Mouse (Mus musculus) heart, embryonic 12.5 days (tissue): ENCODE data around the gene Ankrd23. TPM values are rescaled to one million over a fixed set of nuclear protein-coding genes. Genes with fewer than 3 reads are reported as not detected.

ENCODE experiments used
- ATAC-seq: fragments of 200-750 bp; cut with Nextera tagmentation; 2 replicates; pipeline ENCODE4 v1.8.0; 2017; ENCODE audit warnings: moderate TSS enrichment, moderate library complexity; ENCODE audit not compliant: insufficient number of reproducible peaks, low FRiP score
- H3K27ac ChIP-seq: fragments of 300-500 bp; sonication (generic); 2 replicates; pipeline ENCODE4 v1.5.1; 2016; ENCODE audit warnings: mild to moderate bottlenecking, moderate library complexity; ENCODE audit not compliant: poor library complexity, severe bottlenecking
- H3K27me3 ChIP-seq: fragments of 300-500 bp; sonication (generic); replicated peaks from 2 replicates; pipeline ENCODE4 v1.6.1; 2016; ENCODE audit warnings: mild to moderate bottlenecking, moderate library complexity
- H3K36me3 ChIP-seq: fragments of 300-500 bp; sonication (generic); 2 replicates; pipeline ENCODE4 v1.6.1; 2016; ENCODE audit warnings: mild to moderate bottlenecking, moderate library complexity
- H3K4me1 ChIP-seq: fragments of 300-500 bp; sonication (generic); replicated peaks from 2 replicates; pipeline ENCODE4 v1.6.1; 2016; ENCODE audit warnings: mild to moderate bottlenecking
- H3K4me2 ChIP-seq: fragments of 300-500 bp; sonication (generic); 2 replicates; pipeline ENCODE4 v1.6.1; 2016; ENCODE audit warnings: mild to moderate bottlenecking, moderate library complexity
- H3K4me3 ChIP-seq: fragments of 300-500 bp; sonication (generic); 2 replicates; pipeline ENCODE4 v1.5.1; 2016; ENCODE audit warnings: mild to moderate bottlenecking
- H3K9ac ChIP-seq: fragments of 300-500 bp; sonication (generic); 2 replicates; pipeline ENCODE4 v1.6.1; 2016; ENCODE audit warnings: mild to moderate bottlenecking, moderate library complexity
- H3K9me3 ChIP-seq: fragments of 300-500 bp; sonication (generic); replicated peaks from 2 replicates; pipeline ENCODE4 v1.6.1; 2016; ENCODE audit warnings: mild to moderate bottlenecking, moderate library complexity
- WGBS: fragments of 180-500 bp; shearing (Covaris S2); methylation state at CpG from one replicate; pipeline ENCODE4 v1.1.7; 2016; 5-methylcytosine and 5-hydroxymethylcytosine counted together
- polyA plus RNA-seq: library from polyadenylated mRNA; unstranded; fragments of >200 nt; fragmentation: Nextera tagmentation; extraction: Ambion mirVana; gene quantifications from 2 replicates; pipeline ENCODE4 v1.2.1, GENCODE M21; 2016

Ankrd23 gene
- polyA plus RNA-seq, 1 experiment from 2014 or later: 16.8 TPM

DNA sequence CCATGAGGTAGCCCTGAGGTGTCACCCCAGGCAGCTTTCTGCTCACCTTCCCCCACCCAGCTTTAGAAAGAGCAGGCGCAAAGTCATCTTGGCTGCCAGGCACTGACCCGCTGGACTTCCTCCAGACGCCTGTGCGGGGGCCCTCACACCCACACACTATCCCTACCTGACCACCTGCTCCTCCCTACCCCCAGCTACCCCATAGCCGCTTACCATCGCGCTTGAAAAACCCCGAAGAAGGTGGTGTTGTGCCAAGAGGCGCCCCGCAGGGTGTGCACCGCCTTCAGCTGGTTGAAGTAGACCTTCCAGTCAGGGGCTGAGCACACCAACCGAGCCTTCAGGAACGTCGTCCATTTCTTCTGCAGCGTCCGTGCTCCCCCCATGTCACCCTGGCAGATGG lies 15.8 kb upstream of the Ankrd23 start:
- Histone ChIP-seq H3K9ac (no peak overlapping the region), H3K4me1 (peaks cover 47% of the 10 kb centered on the region), H3K27me3 (no peaks in the 10 kb centered on the region), H3K27ac (no peak overlapping the region), H3K4me2 (no peak overlapping the region), H3K4me3 (no peak overlapping the region), H3K9me3 (no peaks in the 10 kb centered on the region), H3K36me3 (peaks cover 68% of the 10 kb centered on the region)
- WGBS: 85% methylated on average over 16 of the region's 16 CpGs
- no peak for ATAC-seq

DNA sequence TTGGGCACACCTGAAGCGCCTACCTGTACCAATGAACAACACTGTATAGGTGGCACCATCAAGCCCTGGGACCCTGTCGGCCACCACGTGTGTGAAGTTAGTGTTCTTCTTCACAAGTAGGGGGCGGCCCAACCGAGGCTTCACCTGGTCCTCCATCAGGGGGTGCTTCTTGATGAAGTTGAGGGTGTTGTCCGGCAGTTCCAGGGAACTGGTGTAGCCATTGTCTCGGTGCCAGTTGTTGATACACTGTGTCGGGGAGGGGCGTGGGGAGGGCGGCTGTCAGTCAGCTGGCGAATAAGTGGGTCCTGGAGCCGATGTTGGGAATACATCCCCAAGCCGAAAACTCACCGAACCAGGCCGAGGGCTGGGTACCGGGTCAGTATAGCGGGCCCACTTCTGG lies 15.2 kb upstream of the Ankrd23 start:
- Histone ChIP-seq H3K27me3 (no peaks in the 10 kb centered on the region), H3K4me3 (no peak overlapping the region), H3K4me2 (no peak overlapping the region), H3K9me3 (no peaks in the 10 kb centered on the region), H3K36me3 (peaks cover 68% of the 10 kb centered on the region), H3K4me1 (peaks cover 49% of the 10 kb centered on the region), H3K9ac (no peak overlapping the region), H3K27ac (no peak overlapping the region)
- no peak for ATAC-seq
- 86% methylated on average over 17 of the region's 17 CpGs for WGBS

DNA sequence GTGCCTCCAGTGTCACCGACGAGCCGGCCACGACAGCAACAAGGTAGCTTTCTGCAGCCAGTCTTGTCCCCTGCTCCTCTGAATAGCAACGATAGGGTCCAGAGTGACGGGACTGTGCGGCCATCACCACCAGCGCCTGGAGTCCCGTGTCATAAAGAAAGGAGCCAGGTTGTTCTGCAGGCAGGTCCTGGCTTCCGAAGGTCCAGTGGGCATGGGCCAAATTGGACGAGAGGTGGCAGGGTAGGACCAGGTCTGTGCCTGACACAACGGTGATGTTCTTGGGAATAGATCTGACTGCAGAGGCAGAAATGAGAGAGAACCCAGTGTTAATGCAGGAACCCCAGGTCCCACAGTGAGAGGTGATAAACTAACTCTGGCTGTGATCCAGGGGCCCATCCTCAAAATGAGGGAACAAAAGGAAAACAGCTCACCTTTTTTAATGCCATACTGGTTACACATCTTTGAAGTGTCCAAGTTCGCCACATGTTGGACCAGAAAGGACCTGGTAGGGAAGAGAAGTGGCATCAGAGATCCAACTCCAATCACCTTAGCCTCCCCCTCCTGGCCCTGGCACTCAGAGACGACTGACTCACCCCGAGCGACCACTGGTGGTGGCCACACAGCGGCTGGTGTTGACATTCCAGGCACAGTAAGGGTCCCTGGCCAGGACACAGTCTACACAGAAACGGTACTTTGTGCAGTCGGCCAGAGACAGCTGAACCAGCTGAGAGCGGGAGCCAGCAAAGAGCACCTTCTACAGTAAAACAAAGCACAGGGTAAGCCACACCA lies 13.6 kb upstream of the Ankrd23 start:
- peaks cover 54% of the 10 kb centered on the region for H3K4me1 ChIP-seq
- WGBS: 78% methylated on average over 20 of the region's 20 CpGs

GRCm38 (mm10) chr1:36549491-36549890 lies 12.8 kb upstream of the Ankrd23 start:
- 85% methylated on average over 18 of the region's 18 CpGs for WGBS
- H3K27me3 ChIP-seq: no peaks in the 10 kb centered on the region
- H3K4me1 ChIP-seq: peaks cover 46% of the 10 kb centered on the region
- no peak overlapping the region for H3K27ac ChIP-seq
- ATAC-seq: no peak
- no peak overlapping the region for H3K9ac ChIP-seq
- no peak overlapping the region for H3K4me2 ChIP-seq
- peaks cover 60% of the 10 kb centered on the region for H3K36me3 ChIP-seq
- H3K9me3 ChIP-seq: no peaks in the 10 kb centered on the region
- H3K4me3 ChIP-seq: no peak overlapping the region

More for the DNA sequence above, 13.6 kb upstream of the Ankrd23 start:
- no peak overlapping the region for H3K27ac ChIP-seq
- no peaks in the 10 kb centered on the region for H3K27me3 ChIP-seq
- no peak overlapping the region for H3K4me2 ChIP-seq
- peaks cover 67% of the 10 kb centered on the region for H3K36me3 ChIP-seq
- H3K9ac ChIP-seq: no peak overlapping the region
- no peaks in the 10 kb centered on the region for H3K9me3 ChIP-seq
- H3K4me3 ChIP-seq: no peak overlapping the region
- no peak for ATAC-seq

DNA sequence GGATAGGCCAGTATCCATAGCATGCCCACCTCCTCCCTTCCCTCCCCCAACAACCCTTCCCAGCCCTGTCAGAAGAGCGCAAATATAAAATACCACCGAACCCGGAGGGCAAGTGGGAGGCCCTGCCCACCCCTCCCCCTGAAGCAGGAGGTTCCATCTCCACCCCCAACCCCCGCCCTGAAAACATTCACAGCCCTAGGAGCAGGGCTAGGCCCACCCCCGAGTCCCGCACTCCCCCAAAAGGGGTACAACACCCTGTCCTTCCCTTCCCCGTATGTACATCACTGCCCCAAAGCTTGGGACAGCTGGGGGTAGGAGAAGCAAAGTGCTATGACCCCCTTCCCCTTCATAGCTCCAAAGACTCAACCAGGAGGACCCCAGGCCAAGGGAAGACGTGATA lies 12.1 kb upstream of the Ankrd23 start:
- Histone ChIP-seq H3K4me2 (no peak overlapping the region), H3K27ac (no peak overlapping the region), H3K9me3 (no peaks in the 10 kb centered on the region), H3K27me3 (no peaks in the 10 kb centered on the region), H3K9ac (no peak overlapping the region), H3K4me3 (no peak overlapping the region), H3K36me3 (peaks cover 52% of the 10 kb centered on the region), H3K4me1 (peaks cover 40% of the 10 kb centered on the region)
- WGBS: 64% methylated on average over 8 of the region's 8 CpGs
- no peak for ATAC-seq

DNA sequence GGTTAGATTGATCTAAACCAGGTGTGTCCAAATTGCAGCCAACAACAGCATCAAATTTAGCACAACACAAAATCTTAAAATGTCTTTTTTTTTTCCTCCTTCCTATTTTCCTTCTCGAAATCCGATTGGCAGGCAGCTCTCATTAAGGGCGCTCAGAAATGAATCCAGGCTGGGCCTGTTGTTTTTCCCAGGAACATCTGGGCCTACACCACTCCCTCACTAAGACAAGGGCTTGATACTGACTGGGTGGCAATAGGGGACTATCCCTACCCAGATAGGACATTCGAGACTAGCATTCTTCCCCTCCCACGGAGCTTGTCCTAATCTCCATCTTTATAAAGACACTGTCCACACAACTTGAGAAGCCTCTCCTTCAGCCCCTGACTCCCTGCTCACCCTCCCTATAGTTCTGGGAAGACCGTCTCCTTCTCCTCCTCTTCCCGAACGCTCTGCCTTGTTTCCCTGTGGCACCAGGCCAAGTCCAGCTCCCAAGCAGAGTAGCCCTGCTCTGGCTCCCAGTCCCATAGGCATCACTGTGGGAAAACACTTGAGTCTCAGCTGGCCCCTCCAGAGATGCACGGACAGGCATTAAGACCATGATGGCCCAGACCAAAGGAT lies 11.4 kb upstream of the Ankrd23 start:
- peak overlapping the region; percentile 25; the same call in 1 of the 2 replicates for H3K27ac ChIP-seq
- no peaks in the 10 kb centered on the region for H3K9me3 ChIP-seq
- peaks cover 46% of the 10 kb centered on the region for H3K36me3 ChIP-seq
- H3K9ac ChIP-seq: peak overlapping the region; percentile 25
- H3K4me1 ChIP-seq: peaks cover 40% of the 10 kb centered on the region
- H3K4me2 ChIP-seq: no peak overlapping the region
- H3K4me3 ChIP-seq: no peak overlapping the region
- H3K27me3 ChIP-seq: no peaks in the 10 kb centered on the region
- 41% methylated on average over 9 of the region's 9 CpGs for WGBS
- no peak for ATAC-seq

DNA sequence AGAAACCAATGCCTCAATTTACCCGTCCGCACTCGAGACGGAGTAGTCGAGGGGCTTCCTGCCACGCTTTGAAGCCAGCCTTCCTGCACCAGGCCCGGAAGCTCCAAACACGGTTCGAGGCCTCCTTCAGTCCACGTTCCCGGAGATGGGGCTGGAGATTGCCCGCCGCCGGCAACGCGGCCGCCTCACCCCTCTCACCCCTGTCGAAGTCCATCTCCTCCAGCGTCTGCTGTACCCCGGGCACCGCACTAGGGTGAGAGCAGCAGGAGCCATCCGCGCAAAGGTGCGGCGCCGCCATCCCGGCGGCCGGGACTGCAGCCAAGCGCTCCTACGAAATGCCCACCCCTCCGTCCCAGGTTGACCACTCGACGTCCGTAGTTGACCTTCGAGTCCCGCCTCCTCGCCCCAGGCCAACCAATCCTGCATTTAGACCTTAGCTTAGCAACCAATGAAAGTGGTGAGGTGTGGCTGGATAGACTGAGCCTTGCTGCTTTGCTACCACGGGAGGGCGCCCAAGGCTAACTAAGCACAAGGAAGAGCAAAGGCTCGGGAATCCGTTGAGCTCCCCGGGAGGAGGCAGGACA lies 10.3 kb upstream of the Ankrd23 start, which contains the start of gene Ankrd39:
Gene Ankrd39 (minus strand): TSS at position 558 of the 584 bp plus-strand sequence.
- Histone ChIP-seq H3K36me3 (peaks cover 42% of the 10 kb centered on the region), H3K4me1 (peaks cover 45% of the 10 kb centered on the region)
- peak; percentile 97 for ATAC-seq

GRCm38 (mm10) chr1:36545845-36546600 lies 9.3 kb upstream of the Ankrd23 start:
- peak overlapping the region; percentile 79 for H3K4me2 ChIP-seq
- no peaks in the 10 kb centered on the region for H3K27me3 ChIP-seq
- peaks cover 49% of the 10 kb centered on the region for H3K4me1 ChIP-seq
- H3K9me3 ChIP-seq: 0 out of 2 replicates have a peak, but pooled peaks cover 3% of the 10 kb centered on the region
- no peak overlapping the region for H3K27ac ChIP-seq
- H3K9ac ChIP-seq: peak overlapping the region; percentile 78; the same call in 1 of the 2 replicates
- WGBS: 60% methylated on average over 19 of the region's 19 CpGs
- ATAC-seq: no peak
- peaks cover 41% of the 10 kb centered on the region for H3K36me3 ChIP-seq
- H3K4me3 ChIP-seq: peak overlapping the region; percentile 73

More for the DNA sequence above, 10.3 kb upstream of the Ankrd23 start, which contains the start of gene Ankrd39:
- WGBS: under 1% methylated on average over 43 of the region's 43 CpGs
- no peaks in the 10 kb centered on the region for H3K9me3 ChIP-seq
- peak within 1 kb of the TSS; percentile 78 for H3K9ac ChIP-seq
- H3K4me2 ChIP-seq: peak within 1 kb of the TSS; percentile 79
- H3K27ac ChIP-seq: peak within 1 kb of the TSS; percentile 50; the same call in 1 of the 2 replicates
- H3K27me3 ChIP-seq: no peaks in the 10 kb centered on the region
- H3K4me3 ChIP-seq: peak within 1 kb of the TSS; percentile 73

DNA sequence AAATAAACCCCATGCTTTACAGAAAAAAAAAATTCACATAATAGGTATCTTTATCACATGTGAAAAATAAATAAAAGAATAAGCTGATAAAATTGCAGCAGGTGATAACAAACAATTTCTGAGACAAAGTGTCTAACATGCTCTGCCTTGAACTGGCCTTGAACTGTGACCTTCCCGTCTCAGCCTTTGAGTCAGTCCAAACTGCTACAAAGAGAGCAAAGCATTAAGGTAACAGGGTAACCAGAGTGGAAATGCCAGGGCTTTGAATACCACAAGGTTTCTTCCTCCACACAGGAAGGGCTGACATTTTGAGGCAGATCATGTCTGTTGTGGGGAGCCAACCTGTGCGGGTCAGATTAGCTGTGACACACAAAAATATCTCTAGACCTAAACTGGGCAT lies 8.7 kb upstream of the Ankrd23 start:
- peaks cover 41% of the 10 kb centered on the region for H3K36me3 ChIP-seq

DNA sequence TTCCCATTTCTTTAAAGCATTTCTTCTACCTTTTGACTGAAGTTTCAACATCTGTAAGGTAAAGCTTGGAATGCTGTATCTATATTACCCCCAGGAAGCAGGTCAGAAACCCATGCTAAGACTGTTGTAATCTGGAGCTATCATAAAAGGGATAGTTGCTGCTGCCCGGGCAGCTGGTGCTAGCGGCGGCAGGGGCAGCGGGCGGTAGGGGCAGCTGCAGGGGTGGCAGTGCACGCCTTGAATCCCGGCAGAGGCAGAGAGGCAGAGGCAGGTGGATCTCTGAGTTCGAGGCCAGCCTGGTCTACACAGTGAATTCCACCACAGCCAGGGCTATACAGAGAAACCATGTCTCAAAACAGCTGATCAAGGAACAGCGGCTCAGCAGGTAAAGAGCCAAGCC lies 6.2 kb upstream of the Ankrd23 start:
- peaks cover 38% of the 10 kb centered on the region for H3K36me3 ChIP-seq
- 0 out of 2 replicates have a peak, but pooled peaks cover 3% of the 10 kb centered on the region for H3K9me3 ChIP-seq
- 92% methylated on average over 9 of the region's 9 CpGs for WGBS
- H3K4me1 ChIP-seq: peaks cover 44% of the 10 kb centered on the region
- H3K27me3 ChIP-seq: no peaks in the 10 kb centered on the region
- ATAC-seq: no peak
- H3K9ac ChIP-seq: no peak overlapping the region
- H3K27ac ChIP-seq: no peak overlapping the region
- H3K4me3 ChIP-seq: no peak overlapping the region
- no peak overlapping the region for H3K4me2 ChIP-seq

More for the DNA sequence above, 8.7 kb upstream of the Ankrd23 start:
- Histone ChIP-seq H3K4me2 (peak overlapping the region; percentile 79; the same call in 1 of the 2 replicates), H3K9ac (no peak overlapping the region), H3K4me1 (peaks cover 49% of the 10 kb centered on the region), H3K27ac (no peak overlapping the region), H3K9me3 (0 out of 2 replicates have a peak, but pooled peaks cover 3% of the 10 kb centered on the region), H3K4me3 (no peak overlapping the region), H3K27me3 (no peaks in the 10 kb centered on the region)
- no peak for ATAC-seq
- 57% methylated on average over 2 of the region's 2 CpGs for WGBS
